Mouse (Mus musculus) C2C12 (cell line): ENCODE results near the gene Fcgrt. TPM values are rescaled to one million over a fixed set of nuclear protein-coding genes. Genes with fewer than 3 reads are reported as not detected.
"Not testable (repeated sequence)": the region's sequence is repeated elsewhere in the genome, so short reads cannot be mapped to it uniquely, and the experiment has no call there.

Experiments used
- H3K27me3 ChIP-seq: one replicate; pipeline ENCODE4 v1.6.1; 2011; ENCODE audit not compliant: control insufficient read depth, insufficient read depth, insufficient read length
- H3K36me3 ChIP-seq: one replicate; pipeline ENCODE4 v1.6.1; 2011; ENCODE audit not compliant: control insufficient read depth, insufficient read depth
- H3K4me3 ChIP-seq: one replicate; pipeline ENCODE4 v1.5.1; 2011; ENCODE audit warnings: mild to moderate bottlenecking, control low read depth; ENCODE audit not compliant: poor library complexity, insufficient read depth, severe bottlenecking
- H3K79me2 ChIP-seq: one replicate; pipeline ENCODE4 v1.6.1; 2011; ENCODE audit not compliant: control insufficient read depth, insufficient read depth
- H3K79me3 ChIP-seq: one replicate; pipeline ENCODE4 v1.6.1; 2011; ENCODE audit warnings: low read depth, control low read depth
- H3ac ChIP-seq: one replicate; pipeline ENCODE3; 2011; ENCODE audit warnings: low read depth; ENCODE audit not compliant: control insufficient read depth, insufficient read length
- CEBPB ChIP-seq: IDR thresholded peaks from one replicate; pipeline ENCODE4 v1.6.1; 2011; ENCODE audit warnings: low read depth, mild to moderate bottlenecking, control low read depth, moderate library complexity
- CTCF ChIP-seq: IDR thresholded peaks from one replicate; pipeline ENCODE4 v1.5.1; 2011; ENCODE audit not compliant: control insufficient read depth, insufficient read depth, insufficient read length
- FOSL1 ChIP-seq: IDR thresholded peaks from one replicate; pipeline ENCODE4 v1.8.0; 2011; ENCODE audit warnings: mild to moderate bottlenecking, low read length; ENCODE audit not compliant: poor library complexity, insufficient read depth, severe bottlenecking
- MAX ChIP-seq: IDR thresholded peaks from one replicate; pipeline ENCODE4 v1.6.1; 2011; ENCODE audit warnings: mild to moderate bottlenecking, control low read depth
- MYOD1 ChIP-seq: IDR thresholded peaks from one replicate; pipeline ENCODE4 v1.6.1; 2011; ENCODE audit warnings: low read depth; ENCODE audit not compliant: control insufficient read depth, insufficient read length
- MYOG ChIP-seq: IDR thresholded peaks from one replicate; pipeline ENCODE4 v1.6.1; 2011; ENCODE audit not compliant: control insufficient read depth, insufficient read length; ENCODE audit errors: extremely low read depth
- USF1 ChIP-seq: IDR thresholded peaks from one replicate; pipeline ENCODE4 v1.6.1; 2011; ENCODE audit warnings: low read depth, mild to moderate bottlenecking, control low read depth, moderate library complexity
- polyA plus RNA-seq: library from polyadenylated mRNA; unstranded; fragments of >200 nt; fragmentation: generic; extraction: Trizol; gene quantifications from one replicate; pipeline ENCODE4 v1.2.1, GENCODE M21; 2012; ENCODE audit warnings: missing spikeins

Fcgrt gene
- polyA plus RNA-seq, 1 experiment, result 30.7 TPM

- Histone ChIP-seq H3K79me2 (no peaks in the 10 kb centered on the region), H3K36me3 (no peaks in the 10 kb centered on the region), H3K4me3 (no peak overlapping the region), H3K79me3 (no peaks in the 10 kb centered on the region), H3ac (no peak overlapping the region), H3K27me3 (no peaks in the 10 kb centered on the region)
- TF ChIP-seq CTCF (no peak), MAX (no peak), FOSL1 (no peak), CEBPB (no peak), USF1 (no peak), MYOD1 (no peak), MYOG (no peak)
Measured at GRCm38 (mm10) chr7:45111940-45112339, 8.3 kb upstream of the Fcgrt start.

DNA sequence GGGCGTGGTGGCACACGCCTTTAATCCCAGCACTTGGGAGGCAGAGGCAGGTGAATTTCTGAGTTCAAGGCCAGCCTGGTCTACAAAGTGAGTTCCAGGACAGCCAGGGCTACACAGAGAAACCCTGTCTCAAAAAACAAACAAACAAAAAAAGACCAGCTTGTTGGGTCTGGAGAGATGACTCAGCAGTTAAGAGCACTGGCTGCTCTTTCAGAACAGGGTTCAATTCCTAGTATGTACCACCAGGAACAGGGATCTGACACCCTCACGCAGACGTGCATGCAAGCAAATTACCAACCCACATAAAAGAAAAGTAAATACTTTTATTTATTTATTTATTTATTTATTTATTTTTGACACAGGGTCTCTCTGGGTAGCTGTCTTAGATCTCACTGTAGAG is 6.4 kb upstream of the Fcgrt start:
- not testable (repeated sequence) for H3K27me3 ChIP-seq, H3ac ChIP-seq, H3K79me3 ChIP-seq, H3K79me2 ChIP-seq, H3K36me3 ChIP-seq, H3K4me3 ChIP-seq

DNA sequence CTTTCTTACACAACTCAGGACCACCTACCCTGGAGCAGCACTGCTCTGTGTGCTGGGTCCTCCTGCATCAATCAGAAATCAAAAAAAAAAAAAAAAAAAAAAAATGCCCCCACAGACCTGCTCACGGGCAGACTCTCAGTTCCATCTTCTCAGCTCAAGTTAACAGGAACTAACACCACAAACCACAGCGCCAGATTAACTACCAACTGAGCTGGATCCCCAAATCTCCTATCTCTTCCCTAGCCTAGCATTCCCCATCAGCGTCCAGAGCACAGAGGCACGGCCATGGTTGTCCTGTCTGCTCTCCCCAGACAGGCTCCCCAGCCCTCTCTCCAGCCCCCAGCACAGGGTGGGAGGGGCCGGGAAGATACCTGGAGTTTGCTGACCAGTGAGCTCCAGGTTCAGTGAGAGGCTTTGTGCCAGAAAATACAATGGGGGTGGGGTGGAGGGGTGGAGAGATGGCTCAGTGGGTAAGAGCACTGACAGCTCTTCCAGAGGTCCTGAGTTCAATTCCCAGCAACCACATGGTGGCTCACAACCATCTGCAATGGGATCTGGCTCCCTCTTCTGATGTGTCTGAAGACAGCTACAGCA is 3.5 kb upstream of the Fcgrt start:
- no peak overlapping the region for H3ac ChIP-seq
- no peak overlapping the region for H3K4me3 ChIP-seq
- H3K27me3 ChIP-seq, result no peaks in the 10 kb centered on the region
- no peaks in the 10 kb centered on the region for H3K79me3 ChIP-seq
- no peaks in the 10 kb centered on the region for H3K79me2 ChIP-seq
- TF ChIP-seq MAX (no peak), MYOG (no peak), FOSL1 (no peak), MYOD1 (no peak), CTCF (no peak), USF1 (no peak), CEBPB (no peak)
- H3K36me3 ChIP-seq, result no peaks in the 10 kb centered on the region

DNA sequence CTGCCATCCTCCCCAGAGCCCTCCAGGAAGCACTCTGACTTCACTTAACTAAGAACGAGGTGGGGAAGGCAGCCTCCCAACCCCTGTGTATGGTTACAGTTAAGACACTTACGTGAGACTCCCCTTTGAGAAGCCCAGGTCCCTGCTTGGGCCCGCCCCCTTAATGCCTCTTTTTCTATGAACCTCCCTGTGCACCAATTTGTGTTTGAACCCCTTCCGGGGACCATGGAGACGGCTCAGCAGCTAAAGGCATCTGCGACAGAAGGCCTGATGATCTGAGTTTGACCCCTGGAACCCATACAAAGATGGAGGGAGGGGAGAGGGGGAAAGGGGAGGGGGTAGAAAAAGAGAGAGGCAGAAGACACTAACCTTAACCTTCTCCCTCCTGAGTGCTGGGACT is 2.8 kb upstream of the Fcgrt start:
- Histone ChIP-seq H3K79me2 (no peaks in the 10 kb centered on the region), H3K79me3 (no peaks in the 10 kb centered on the region), H3K36me3 (no peaks in the 10 kb centered on the region), H3K27me3 (no peaks in the 10 kb centered on the region), H3K4me3 (no peak overlapping the region), H3ac (no peak overlapping the region)
- TF ChIP-seq CEBPB, result no peak
- TF ChIP-seq MAX, result no peak
- no peak for TF ChIP-seq MYOG
- no peak for TF ChIP-seq MYOD1
- TF ChIP-seq CTCF, result no peak
- TF ChIP-seq USF1, result no peak
- no peak for TF ChIP-seq FOSL1

GRCm38 (mm10) chr7:45105491-45105890 is 1.8 kb upstream of the Fcgrt start:
- Histone ChIP-seq H3K79me3 (no peaks in the 10 kb centered on the region), H3K27me3 (no peaks in the 10 kb centered on the region), H3K79me2 (no peaks in the 10 kb centered on the region), H3K4me3 (no peak overlapping the region), H3K36me3 (no peaks in the 10 kb centered on the region), H3ac (no peak overlapping the region)
- TF ChIP-seq MYOG (no peak), CEBPB (no peak), FOSL1 (no peak), USF1 (no peak), MAX (no peak), CTCF (no peak), MYOD1 (no peak)

DNA sequence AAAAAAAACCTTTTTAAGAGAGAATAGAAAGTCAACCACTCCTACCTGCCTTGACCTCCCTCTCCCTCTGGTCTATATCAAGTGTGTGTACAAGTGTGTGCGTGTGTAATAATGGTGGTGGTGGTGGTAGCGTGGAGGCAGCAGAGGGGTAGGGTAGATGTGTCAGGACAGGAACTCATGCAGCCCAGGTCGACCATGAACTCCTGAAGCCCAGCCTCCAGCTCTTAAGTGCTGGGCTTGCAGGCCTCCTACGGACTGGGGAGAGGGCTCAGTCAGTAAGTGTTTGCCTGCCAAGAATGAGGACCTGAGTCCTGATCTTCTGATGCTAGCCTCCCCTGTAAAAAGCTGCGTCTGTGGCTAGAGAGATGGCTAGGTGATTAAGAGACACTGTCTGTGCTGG is 1.3 kb upstream of the Fcgrt start:
- no peaks in the 10 kb centered on the region for H3K36me3 ChIP-seq
- no peak overlapping the region for H3ac ChIP-seq
- no peak overlapping the region for H3K4me3 ChIP-seq
- H3K27me3 ChIP-seq, result no peaks in the 10 kb centered on the region
- H3K79me2 ChIP-seq, result no peaks in the 10 kb centered on the region
- H3K79me3 ChIP-seq, result no peaks in the 10 kb centered on the region
- TF ChIP-seq MYOD1 (no peak), MAX (no peak), MYOG (no peak), USF1 (no peak), FOSL1 (no peak), CEBPB (no peak), CTCF (no peak)
